Mouse (Mus musculus) limb, embryonic 14.5 days (tissue): ENCODE measurements around the gene Rps6kb2. TPM values are rescaled to one million over a fixed set of nuclear protein-coding genes. Genes with fewer than 3 reads are reported as not detected.

Experiments
- ATAC-seq: fragments of 200-750 bp; cut with Nextera tagmentation; 2 replicates; pipeline ENCODE4 v1.8.0; 2017; ENCODE audit warnings: low read depth, moderate number of reproducible peaks, moderate TSS enrichment; ENCODE audit not compliant: low FRiP score
- DNase-seq: peaks from one replicate; pipeline ENCODE4 v3.0.0-alpha.2; 2015; ENCODE audit warnings: low spot score
- H3K27ac ChIP-seq: fragments of 300-500 bp; sonication (generic); replicated peaks from 2 replicates; pipeline ENCODE4 v1.5.1; 2014; ENCODE audit warnings: low read depth, mild to moderate bottlenecking, low read length, moderate library complexity, mixed read lengths
- H3K27me3 ChIP-seq: fragments of 300-500 bp; sonication (generic); 2 replicates; pipeline ENCODE4 v1.6.1; 2014; ENCODE audit warnings: low read length, mixed read lengths; ENCODE audit not compliant: control insufficient read depth, insufficient read depth
- H3K36me3 ChIP-seq: fragments of 300-500 bp; sonication (generic); 2 replicates; pipeline ENCODE4 v1.6.1; 2014; ENCODE audit warnings: mild to moderate bottlenecking, low read length, moderate library complexity, mixed read lengths; ENCODE audit not compliant: control insufficient read depth, insufficient read depth
- H3K4me1 ChIP-seq: fragments of 300-500 bp; sonication (generic); 2 replicates; pipeline ENCODE4 v1.6.1; 2014; ENCODE audit warnings: antibody characterized with exemption, low read length, mixed read lengths; ENCODE audit not compliant: control insufficient read depth, insufficient read depth
- H3K4me2 ChIP-seq: fragments of 300-500 bp; sonication (generic); replicated peaks from 2 replicates; pipeline ENCODE4 v1.6.1; 2014; ENCODE audit warnings: low read depth, mild to moderate bottlenecking, low read length, moderate library complexity; ENCODE audit not compliant: severe bottlenecking
- H3K4me3 ChIP-seq: fragments of 300-500 bp; sonication (generic); replicated peaks from 2 replicates; pipeline ENCODE4 v1.5.1; 2014; ENCODE audit warnings: low read length
- H3K9ac ChIP-seq: fragments of 300-500 bp; sonication (generic); 2 replicates; pipeline ENCODE4 v1.6.1; 2014; ENCODE audit warnings: mild to moderate bottlenecking, low read depth, low read length, moderate library complexity; ENCODE audit not compliant: severe bottlenecking
- H3K9me3 ChIP-seq: fragments of 300-500 bp; sonication (generic); 2 replicates; pipeline ENCODE4 v1.6.1; 2016; ENCODE audit warnings: low read length; ENCODE audit not compliant: control insufficient read depth
- POLR2A ChIP-seq: fragments of 200-500 bp; IDR thresholded peaks from 2 replicates; pipeline ENCODE4 v1.8.0; 2012; ENCODE audit warnings: inconsistent platforms, mild to moderate bottlenecking, moderate library complexity, borderline replicate concordance; ENCODE audit not compliant: insufficient read depth, insufficient read length; ENCODE audit errors: extremely low read depth
- WGBS: fragments of 180-500 bp; shearing (Covaris S2); extraction: QIAGEN DNeasy Blood & Tissue Kit; methylation state at CpG from one replicate; pipeline ENCODE4 v1.1.7; 2014; 5-methylcytosine and 5-hydroxymethylcytosine counted together
- polyA plus RNA-seq, 2 experiments: library from polyadenylated mRNA; depleted of rRNA in 1 of 2; stranded (reverse) in 1 of 2; unstranded in 1 of 2; fragments of >200 nt; fragmentation: Nextera tagmentation in 1 of 2; extraction: Ambion mirVana in 1 of 2; gene quantifications; 2 replicates each; pipeline versions ENCODE4 v1.2.1 to v1.2.3; 2012 to 2014

Rps6kb2 gene
- polyA plus RNA-seq, 2 experiments = 43.0 to 76.4 TPM

GRCm38 (mm10) chr19:4152445-4153231, 10.5 kb downstream of the Rps6kb2 start:
- Histone ChIP-seq H3K27ac (no peak overlapping the region), H3K4me1 (peaks cover 11% of the 10 kb centered on the region), H3K9ac (no peak overlapping the region), H3K9me3 (no peaks in the 10 kb centered on the region), H3K4me2 (no peak overlapping the region), H3K36me3 (peaks cover 51% of the 10 kb centered on the region), H3K4me3 (no peak overlapping the region), H3K27me3 (no peaks in the 10 kb centered on the region)
- DNase-seq = no peak
- ATAC-seq = no peak
- TF ChIP-seq POLR2A = no peak
- 90% methylated on average over 8 of the region's 8 CpGs for WGBS

- Histone ChIP-seq H3K9ac (no peak overlapping the region), H3K4me3 (no peak overlapping the region), H3K9me3 (no peaks in the 10 kb centered on the region), H3K4me2 (no peak overlapping the region), H3K27ac (no peak overlapping the region), H3K27me3 (no peaks in the 10 kb centered on the region), H3K36me3 (peaks cover 44% of the 10 kb centered on the region), H3K4me1 (peaks cover 12% of the 10 kb centered on the region)
- no peak for TF ChIP-seq POLR2A
- WGBS = 94% methylated on average over 5 of the region's 5 CpGs
- ATAC-seq (no peak), DNase-seq (no peak)
Measured at GRCm38 (mm10) chr19:4151898-4152297, 11.3 kb downstream of the Rps6kb2 start.

- Histone ChIP-seq H3K27me3 (no peaks in the 10 kb centered on the region), H3K27ac (no peak overlapping the region), H3K4me1 (peaks cover 12% of the 10 kb centered on the region), H3K36me3 (peaks cover 40% of the 10 kb centered on the region), H3K9me3 (no peaks in the 10 kb centered on the region), H3K4me2 (no peak overlapping the region), H3K9ac (no peak overlapping the region), H3K4me3 (no peak overlapping the region)
- 80% methylated on average over 4 of the region's 5 CpGs for WGBS
- no peak for TF ChIP-seq POLR2A
- ATAC-seq = no peak
- DNase-seq = no peak
Measured at GRCm38 (mm10) chr19:4151488-4151860, 11.7 kb downstream of the Rps6kb2 start.

- Histone ChIP-seq H3K36me3 (peaks cover 33% of the 10 kb centered on the region), H3K9ac (no peak overlapping the region), H3K4me1 (peaks cover 12% of the 10 kb centered on the region), H3K4me3 (no peak overlapping the region), H3K27ac (no peak overlapping the region), H3K27me3 (no peaks in the 10 kb centered on the region), H3K4me2 (no peak overlapping the region), H3K9me3 (no peaks in the 10 kb centered on the region)
- WGBS = 89% methylated on average over 22 of the region's 22 CpGs
- TF ChIP-seq POLR2A = no peak
- ATAC-seq (no peak), DNase-seq (no peak)
Measured at GRCm38 (mm10) chr19:4150567-4151487, 12.3 kb downstream of the Rps6kb2 start.

GRCm38 (mm10) chr19:4149764-4150461, 13.2 kb downstream of the Rps6kb2 start:
- H3K9me3 ChIP-seq = no peaks in the 10 kb centered on the region
- WGBS = 93% methylated on average over 17 of the region's 17 CpGs
- H3K27me3 ChIP-seq = no peaks in the 10 kb centered on the region
- ATAC-seq (no peak), DNase-seq (no peak)
- H3K4me2 ChIP-seq = peak overlapping the region; percentile 89
- TF ChIP-seq POLR2A = no peak
- H3K36me3 ChIP-seq = peaks cover 28% of the 10 kb centered on the region
- H3K9ac ChIP-seq = no peak overlapping the region
- 0 out of 2 replicates have a peak overlapping the region, but pooled peaks have one; percentile 89 for H3K4me3 ChIP-seq
- peaks cover 12% of the 10 kb centered on the region for H3K4me1 ChIP-seq
- H3K27ac ChIP-seq = no peak overlapping the region
